Mouse (Mus musculus) lung, postnatal 0 days (tissue): Measurements from ENCODE around the gene Narf.

ENCODE experiments used
- CTCF ChIP-seq: IDR thresholded peaks from 2 replicates; pipeline ENCODE4 v1.5.1; 2016; ENCODE audit warnings: antibody characterized with exemption, mild to moderate bottlenecking
- EP300 ChIP-seq: IDR thresholded peaks from 2 replicates; pipeline ENCODE4 v1.6.1; 2016; ENCODE audit warnings: antibody characterized with exemption, mild to moderate bottlenecking, control low read depth

DNA sequence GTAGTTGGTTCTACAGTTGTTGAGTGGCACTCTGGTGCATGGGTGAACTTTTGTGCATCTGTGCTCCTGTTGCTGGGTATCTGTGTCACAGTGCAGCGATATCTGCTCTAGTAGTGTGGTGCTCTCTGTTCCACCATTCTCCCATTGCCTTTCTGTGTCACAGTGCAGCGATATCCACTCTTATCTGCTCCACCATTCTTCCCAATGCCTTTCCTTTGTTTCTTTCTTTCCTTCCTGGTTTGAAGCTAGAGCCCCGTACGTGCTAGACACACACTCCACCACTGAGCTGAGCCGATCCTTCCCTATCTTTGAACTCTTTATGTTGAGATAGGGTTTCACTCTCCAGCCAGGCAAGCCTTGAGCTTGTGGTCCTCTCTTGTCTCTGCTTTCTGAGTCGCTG lies 45.9 kb downstream of the Narf start:
- TF ChIP-seq CTCF: no peak
- no peak for TF ChIP-seq EP300
